Mouse (Mus musculus): Measurements from ENCODE around the gene Inka1.

The Inka1 gene

DNA sequence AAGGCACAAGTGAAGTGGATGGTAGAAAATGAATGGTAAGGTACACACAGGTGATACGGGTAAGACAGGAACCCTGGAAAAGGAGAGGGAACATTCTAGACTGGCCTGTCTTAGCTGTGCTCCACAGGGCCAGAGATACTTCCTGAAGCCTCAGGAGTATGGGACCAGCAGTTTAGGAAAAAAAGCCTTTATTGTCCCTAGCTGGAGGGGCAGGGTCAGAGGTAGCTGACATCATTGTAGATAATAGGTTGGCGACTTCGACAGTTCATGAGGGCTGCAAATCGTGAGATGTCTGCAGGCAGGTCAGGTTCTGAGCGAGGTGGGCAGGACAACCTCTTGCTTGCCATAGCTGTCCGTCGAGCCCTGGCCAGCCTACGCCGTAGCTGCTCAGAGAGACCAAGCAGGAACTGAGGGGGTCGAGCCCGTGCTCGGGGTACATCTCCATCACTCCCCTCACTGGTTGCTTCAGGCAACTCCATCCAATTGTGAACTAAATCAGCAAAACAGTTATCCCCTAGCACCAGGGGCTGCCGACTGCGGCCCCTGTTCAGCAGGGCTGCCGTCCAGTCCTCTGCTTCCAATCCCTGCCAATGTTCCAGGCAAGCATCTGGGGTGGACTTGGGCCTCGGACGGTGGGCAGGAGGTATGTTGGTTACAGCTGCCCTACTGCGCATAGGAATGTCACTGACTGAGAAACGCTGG, 1.5 kb downstream of the Inka1 start:
- no peak for DNase-seq (ENCODE audit: low read depth, low spot score)

DNA sequence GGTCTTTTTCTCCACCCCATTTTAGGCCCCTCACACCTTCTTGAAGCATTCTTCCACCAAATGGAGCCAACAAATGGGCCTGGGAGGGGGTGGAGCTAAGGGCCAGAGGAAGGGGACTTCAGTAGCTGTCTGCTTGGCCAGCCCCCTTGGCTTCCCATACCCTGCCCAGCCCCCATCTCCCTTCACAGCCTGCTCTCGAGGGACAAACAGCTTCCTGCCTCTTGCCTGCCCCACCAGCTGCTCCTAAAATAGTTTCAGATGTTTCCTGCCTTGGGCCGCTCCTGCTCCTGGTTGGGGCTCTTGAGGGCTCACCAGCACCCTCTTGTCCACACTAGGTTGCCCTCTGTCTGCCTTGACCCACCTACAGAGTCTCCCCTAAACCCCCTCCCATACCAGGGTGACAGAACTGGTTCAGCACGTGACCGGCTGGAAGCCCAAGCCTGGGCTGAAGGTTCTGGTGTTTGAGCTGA, 2.2 kb downstream of the Inka1 start:
- no peak for DNase-seq (ENCODE audit: low read depth, low spot score)

DNA sequence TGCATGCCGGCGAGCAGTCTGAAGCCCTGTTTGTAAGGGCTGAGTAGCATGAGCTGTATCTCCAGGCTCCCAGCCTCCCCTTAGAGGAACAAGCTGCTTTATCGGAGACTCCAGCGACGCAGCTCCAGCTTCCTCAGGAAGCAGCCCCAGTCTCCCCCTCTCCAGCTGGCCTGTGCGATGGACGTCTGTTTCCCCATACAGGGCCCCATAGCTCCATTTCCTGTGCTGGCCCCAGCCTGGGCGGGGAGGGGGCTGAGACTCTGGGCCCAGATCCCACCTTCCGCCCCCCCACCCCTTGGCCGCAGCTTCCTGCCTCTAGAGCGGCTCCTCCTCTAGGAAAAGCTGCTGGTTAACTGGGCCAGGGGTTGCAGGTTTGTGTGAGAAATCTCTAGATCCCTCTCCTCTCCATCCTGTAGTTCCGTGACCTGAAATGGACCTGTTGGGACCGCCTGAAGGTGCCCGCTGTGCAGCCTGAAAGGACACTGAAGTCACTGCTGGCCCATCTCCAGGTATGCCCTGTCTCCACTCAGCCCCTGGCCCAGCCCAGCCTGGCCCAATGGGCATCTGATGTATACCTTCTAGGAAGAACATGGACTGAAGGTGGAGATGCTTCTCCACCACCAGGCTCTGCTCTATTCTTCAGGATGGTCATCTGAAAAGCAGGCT, 2.9 kb downstream of the Inka1 start, which contains the start of gene Gm20661:
Gene Gm20661, plus strand, starts transcription at position 378 of the 666 bp plus-strand sequence.
- DNase-seq (ENCODE audit: low read depth, low spot score), result no peak

DNA sequence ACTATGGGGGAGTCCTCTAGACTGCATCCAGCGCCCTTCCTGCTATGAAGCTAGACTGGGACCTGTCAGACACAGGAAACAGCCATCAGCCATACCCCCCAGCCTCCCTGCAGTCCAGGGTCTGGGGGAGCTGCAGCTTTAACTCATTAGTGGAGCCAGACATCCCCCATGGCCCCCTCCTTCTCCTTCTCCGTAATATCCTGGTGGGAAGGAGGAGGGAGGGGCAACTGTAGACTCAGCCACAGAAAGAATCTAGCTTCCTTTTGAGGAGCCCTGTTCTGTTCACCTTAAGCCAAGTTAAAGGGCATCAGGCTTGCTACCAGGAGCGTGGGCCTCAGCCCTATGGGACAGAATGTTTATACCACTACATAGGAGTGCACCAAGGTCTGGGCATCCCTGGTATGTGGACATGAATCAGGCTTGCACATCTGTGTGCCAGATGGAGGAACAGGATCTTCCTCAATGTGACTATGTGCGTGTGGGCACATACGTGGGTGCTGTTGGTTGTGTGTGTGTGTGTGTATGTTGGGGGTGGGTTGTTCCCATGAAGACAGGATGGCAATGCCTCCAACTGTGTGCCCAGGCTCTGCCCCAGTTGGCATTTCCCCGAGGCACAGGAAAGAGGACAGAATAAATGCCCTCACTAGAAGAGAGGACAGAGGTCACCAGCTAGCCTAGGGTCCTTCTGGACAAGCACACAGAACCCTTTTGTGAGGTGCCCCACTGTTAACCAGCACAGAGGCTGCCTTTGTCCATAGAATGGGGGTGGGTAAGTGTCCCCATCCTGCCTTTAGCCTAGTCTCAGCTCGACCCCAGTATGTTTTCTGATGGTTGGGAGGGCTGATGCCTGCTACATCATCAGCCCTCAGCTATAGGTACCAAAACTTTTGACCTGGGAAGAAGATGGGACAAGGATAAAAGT, 3.7 kb downstream of the Inka1 start:
- DNase-seq (ENCODE audit: low read depth, low spot score), result no peak

DNA sequence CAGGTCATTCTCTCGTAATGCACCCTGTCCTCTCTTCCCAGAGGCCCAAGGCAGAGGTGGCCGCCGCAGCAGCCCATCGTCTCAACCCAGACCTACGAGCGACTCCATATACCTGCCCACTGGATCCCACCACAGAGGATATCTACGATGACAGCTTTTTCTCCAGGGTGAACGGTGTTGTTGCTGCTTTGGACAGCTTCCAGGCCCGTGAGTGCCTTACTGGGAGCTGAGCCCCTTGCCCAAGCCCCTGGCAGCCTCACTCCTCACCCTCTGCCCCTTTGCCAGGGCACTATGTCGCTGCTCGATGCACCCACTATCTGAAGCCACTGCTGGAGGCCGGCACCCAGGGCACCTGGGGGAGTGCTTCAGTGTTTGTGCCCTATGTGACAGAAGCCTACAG, 6.9 kb downstream of the Inka1 start:
- DNase-seq (ENCODE audit: low read depth, low spot score), result no peak

DNA sequence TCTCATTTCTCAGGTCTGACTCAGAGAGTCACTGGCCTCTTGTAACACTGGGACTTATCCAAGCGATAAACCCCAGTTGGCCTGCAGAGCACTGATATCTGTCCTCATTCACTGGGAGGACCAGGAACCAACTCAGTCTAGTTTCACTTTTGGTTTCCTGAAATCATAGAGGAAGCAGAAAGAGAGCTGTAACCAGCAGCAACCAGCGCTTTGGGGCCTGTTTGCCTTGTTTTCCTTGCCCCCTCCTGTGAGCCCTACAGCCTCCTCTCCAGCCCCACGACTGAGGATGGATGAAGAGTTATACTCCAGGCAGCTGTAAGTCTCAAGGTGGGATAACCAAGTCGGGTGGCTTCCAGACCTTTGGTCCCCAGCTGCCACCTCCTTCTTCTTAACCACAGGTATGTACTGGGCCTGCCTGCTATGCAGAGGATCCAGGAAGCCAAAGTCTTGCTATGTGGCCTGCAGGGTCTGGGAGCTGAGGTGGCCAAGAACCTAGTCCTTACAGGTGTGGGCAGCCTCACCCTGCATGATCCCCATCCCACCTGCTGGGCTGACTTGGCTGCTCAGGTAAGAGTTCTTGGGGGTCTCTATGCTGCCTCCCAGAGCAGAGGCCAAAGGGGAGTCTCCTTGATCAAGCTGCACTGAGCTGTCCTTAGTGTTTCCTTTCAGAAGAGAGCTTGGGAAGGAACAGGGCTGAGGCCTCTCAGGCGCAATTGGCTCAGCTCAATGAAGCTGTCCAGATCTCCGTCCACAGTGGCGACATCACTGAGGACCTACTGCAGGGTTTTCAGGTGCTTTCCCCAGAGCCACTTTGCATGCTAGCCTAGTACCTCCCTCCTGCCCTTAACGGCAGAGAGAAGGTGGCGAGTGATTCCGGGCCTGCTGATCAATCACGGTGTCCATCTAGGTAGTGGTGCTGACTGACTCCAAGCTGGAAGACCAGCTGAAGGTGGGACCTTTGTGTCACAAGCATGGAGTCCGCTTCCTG, 10.0 kb downstream of the Inka1 start, which contains the start of gene Uba7:
Gene Uba7, plus strand, starts transcription at position 107 of the 988 bp plus-strand sequence.
- no peak for DNase-seq (ENCODE audit: low read depth, low spot score)

DNA sequence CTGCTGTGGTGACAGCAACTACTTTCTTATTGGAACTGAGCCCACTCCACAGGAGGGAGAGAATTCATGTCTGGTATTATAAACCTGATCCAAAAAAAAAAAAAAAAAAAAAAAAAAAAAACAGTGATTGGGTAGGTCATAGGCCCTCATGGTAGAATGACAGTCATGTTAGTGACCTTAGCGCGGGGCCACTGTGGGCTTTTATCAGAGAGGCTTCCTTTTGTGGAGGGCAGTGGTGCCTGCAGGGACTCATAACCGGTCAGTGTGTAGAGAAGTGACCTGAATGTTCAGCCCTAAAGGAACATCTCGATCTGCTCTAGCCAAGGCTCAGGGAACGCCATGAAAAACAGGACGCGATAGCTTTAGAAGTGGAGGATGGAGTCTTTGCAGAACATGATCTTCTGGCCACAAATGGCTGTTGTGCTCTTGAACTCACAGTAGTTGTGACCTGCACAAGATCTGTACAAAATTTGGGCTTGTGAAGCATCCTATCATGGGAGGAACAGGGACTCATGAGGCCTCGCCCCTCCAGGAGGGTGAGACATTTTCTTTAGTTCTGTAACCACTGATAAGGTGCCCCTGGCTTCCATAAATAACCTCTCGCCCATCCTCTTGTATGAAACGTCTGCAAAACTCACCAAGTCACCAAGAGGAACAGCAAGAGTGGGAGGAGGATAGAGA, 11.0 kb downstream of the Inka1 start:
- DNase-seq (ENCODE audit: low read depth, low spot score), result no peak

DNA sequence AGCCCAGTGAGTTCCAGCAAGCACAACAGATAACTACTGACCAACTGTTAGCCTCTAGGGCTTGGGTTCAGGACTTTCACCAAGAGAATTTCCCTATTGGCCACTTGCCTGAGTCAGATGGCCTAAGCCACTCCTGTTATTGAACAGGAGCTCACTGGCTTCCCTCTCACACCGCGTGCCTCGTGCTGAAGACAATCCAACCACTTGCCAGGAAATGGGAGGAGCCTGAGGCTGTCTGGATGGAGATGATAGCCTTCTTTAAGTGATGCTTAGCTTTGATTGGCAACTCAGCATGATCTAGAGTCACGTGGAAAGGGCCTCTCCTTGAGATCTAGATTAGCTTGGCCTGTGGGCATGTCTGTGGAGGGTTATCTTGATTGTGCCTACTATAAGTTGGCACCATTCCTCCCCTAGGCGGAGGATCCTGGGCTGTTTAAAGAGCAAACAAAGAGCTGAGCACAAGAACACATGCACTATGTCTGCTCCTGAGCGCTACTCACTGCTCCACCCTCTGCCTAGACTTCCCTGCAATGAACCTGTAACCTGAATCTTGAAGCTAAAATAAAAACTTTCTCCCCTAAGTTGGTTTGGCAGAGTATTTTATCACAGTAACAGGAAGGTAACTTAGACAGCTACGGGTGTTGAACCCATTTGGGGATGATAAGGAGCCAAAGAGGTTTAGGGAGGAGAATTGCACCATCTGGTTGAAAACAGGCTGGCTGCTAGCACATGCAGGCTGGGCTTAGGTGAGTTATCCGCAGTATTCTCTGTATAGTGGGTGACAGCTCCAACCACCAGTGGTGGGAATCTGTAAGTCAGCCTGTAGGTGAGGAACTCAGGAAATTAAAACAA, 13.8 kb downstream of the Inka1 start:
- DNase-seq (ENCODE audit: low read depth, low spot score), result peak; percentile 91

DNA sequence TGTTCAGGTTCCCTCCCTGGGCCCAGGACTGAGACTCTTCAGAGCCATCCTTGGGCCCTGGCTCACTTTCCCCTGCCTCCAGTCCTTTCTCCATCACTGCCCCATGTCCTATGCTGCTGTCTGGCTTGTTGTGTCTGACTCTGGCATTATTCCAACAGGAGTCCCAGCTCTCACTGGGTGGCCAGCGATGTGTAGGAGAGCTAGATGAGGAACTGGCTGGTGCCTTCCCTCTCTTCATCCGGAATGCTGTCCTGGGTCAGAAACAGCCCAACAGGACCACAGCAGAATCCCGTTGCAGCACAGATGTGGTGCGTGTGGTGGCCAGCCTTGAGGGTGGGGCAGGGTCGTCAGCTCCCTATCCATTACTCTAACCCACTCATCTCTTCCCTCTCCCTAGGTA, 15.4 kb downstream of the Inka1 start:
- no peak for DNase-seq (ENCODE audit: low read depth, low spot score)

DNA sequence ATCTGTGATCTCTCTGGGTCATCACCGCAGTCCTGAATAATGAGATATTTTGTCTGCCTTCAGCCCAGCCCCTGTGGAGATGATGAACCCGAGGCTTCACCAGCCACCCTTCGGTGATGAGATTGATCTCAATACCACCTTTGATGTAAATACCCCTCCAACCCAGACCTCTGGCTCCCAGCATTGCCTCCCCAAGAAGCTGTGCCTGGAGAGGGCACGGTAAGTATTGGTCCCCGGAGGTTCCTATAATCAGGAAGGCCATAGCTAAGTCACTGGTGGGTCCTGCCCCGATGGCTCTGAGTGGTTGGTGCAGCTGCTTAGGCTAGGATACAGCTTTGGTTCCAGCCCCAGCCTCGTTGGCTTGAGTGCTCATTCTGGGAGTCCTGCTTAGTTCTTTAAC, 17.1 kb downstream of the Inka1 start:
- no peak for DNase-seq (ENCODE audit: low read depth, low spot score)

DNA sequence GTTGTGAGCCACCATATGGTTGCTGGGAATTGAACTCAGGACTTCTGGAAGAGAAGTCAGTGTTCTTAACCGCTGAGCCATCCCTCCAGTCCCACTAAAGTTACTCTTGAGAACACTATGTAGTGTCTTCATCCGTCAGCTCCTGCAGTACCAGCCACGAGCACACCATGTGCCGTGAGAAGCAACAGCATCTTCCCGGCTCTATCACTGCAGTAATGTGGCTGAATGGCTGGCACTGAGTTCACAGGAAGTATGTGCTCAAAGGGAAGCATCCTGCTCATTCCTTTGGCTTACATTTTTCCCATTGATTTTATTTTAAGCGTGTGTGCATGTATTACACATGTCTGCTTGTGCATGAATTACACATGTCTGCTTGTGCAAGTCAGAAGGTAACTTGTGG, 18.2 kb downstream of the Inka1 start:
- DNase-seq (ENCODE audit: low read depth, low spot score), result no peak

DNA sequence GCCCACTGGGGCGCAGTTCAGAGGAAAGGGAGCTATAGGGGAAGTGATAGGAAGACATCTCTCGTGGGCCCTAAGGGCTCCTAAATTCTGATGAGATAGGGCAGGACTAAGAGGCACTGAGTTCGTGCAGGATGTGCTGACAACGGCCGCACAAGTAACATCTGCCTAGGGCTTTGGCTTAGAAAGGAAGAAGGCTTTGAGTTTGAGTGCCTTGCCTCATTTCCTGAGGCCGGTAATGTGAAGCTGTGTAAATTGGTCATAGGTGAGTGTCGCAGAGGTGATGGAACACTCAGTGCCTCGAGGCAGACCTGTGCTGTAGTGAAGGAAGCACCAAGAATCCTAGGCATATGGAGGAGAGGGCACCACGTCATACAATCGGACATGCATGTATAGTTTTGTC, 19.0 kb downstream of the Inka1 start:
- DNase-seq (ENCODE audit: low read depth, low spot score), result no peak

DNA sequence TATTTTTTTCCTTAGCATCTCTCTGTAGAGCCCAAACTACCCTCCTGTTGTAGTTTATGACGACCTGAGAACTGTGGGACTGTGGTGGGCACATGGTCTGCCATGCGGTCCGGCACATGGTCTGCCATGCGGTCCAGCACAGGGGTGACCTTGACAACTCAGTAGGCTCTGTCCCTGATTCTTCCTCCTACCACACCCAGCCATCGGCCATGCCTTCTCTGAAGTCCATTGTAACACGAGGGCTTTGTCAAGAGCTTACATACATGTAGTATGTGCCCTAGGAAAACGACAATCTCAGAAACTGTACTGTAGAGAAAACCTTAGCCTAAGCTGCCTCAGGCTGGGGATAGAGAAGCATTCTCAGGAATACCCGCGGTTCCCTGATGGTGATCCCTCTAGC, 21.0 kb downstream of the Inka1 start:
- DNase-seq (ENCODE audit: low read depth, low spot score), result no peak

DNA sequence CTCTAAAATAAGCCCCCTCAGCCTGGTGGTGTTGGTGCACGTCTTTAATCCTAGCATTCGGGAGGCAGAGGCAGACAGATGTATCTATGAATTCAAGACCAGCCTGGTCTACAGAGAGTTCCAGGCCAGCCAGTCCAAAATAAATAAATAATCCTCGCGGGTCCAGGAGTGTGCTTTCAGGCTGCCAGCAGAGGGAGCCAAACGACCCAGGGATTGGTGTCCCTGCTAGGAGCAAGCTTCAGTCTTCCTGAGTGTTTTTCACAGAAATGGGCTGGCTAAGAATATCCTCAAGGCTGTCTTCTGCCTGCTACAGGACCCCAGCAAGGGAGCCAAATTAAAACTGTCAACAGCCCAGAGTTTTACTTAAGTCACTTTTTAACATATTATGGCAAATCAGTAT, 22.0 kb downstream of the Inka1 start:
- DNase-seq (ENCODE audit: low read depth, low spot score), result peak; percentile 87

DNA sequence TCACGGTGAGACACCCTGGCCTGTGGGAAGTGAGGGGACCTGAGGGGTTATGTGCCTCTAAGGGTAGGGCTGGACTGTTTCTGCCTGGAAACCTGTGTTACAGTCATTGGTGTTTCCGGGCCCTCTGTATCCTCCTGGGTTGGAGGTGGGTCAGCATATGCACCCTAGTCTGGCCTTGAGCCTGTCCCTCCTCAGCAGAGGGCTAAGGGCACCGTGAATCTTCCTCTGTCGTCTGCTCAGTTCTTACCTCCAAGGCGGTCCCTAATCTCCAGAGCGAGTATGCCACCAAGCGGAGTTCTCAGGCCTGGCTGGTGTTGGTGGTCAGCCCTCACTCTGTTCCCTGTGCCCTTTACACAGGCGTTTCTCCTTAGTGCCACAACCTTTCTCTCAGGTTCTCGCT, 22.8 kb downstream of the Inka1 start:
- DNase-seq (ENCODE audit: low read depth, low spot score), result no peak

DNA sequence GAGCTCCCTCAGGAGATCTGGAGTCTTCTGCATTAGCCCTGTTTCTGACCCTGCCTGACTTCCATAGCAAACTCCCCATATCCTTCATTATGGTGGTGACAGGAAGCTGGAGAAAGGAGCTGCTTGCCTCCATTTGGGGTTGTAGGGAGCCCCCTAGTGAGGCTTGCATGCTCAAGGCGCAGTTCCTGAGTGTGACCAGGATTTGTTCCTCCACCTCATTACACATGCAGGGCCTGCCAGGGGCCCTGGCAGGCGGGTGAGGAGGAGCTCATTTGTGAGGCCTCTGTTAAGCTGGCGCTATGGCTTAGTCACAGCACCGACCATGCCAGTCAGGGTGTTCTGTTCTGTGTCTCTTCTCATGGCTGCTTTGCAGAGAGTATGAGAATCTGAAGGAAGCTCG, 23.8 kb downstream of the Inka1 start:
- peak; percentile 67 for DNase-seq (ENCODE audit: low read depth, low spot score)

DNA sequence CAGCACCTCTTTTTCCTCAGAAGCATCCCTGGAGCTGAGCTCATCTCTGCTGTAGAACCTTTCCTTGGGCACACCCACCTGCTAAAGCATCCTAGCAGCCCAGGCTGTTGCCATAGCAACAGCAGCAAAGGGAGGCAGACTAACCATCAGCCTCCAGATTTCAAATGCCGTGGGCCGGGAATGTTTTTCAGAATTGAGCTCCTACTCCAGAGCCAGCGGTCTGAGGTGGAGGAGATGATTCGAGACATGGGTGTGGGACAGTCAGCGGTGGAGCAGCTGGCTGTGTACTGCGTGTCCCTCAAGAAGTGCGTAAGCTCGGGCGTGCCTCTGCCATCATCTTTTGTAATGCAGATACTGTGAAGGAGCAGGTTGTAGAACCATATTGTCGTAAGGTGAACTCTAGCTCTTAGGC, 24.3 kb downstream of the Inka1 start:
- peak; percentile 92 for DNase-seq (ENCODE audit: low read depth, low spot score)

DNA sequence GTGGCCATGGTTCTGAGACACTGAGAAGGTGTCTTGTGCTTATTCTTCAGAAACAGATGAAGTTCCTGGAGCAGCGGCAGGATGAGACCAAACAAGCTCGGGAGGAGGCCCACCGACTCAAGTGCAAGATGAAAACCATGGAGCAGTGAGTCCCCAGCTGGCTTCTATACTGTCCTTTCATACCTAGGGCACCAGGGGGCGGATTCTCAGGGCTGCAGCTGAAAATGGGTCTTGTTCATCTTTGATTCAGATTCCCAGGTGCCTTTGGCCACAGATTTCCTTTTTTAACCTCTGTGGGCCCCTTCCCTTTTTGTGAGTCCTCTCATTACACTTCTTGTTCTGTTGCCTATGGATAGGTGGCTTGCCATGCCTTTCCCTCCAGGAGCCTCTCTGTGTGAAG, 24.8 kb downstream of the Inka1 start:
- peak; percentile 71 for DNase-seq (ENCODE audit: low read depth, low spot score)

DNA sequence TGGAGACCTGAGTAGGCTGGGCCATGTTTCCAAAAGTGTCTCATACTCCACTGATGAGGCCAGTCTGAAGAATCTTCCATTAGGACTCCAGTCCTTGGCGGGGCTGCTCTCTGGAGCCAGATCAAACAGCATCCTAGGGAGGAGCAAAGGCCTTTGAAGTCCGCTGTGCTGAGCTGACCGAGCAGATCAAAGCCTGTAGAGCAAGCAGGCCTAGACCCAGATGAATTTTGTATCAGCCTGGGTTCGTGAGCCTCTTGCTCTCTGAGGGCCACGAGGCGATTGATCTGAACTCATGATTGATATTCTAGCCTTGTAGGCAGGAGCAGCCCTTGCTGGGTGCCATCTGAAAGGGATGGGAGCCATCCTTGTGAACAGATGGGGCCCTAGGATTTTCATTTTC, 25.8 kb downstream of the Inka1 start:
- no peak for DNase-seq (ENCODE audit: low read depth, low spot score)

Data from ZHBTc4 (cell line).